In genomic region chr1:69370078-69370477, GRCm38 (mm10) we compare ENCODE assay signal across 15 mouse cellular contexts.
"Had no signal": no experiment of that assay in that cellular context is flagged by ENCODE, and none has a peak within 500 bp of the region (broad histone marks: within the 10 kb centered on the region; RNA-seq: fewer than 3 reads in every experiment).

No protein-coding gene starts in this region.

- H3K27me3 ChIP-seq: kidney, embryonic 15.5 days; limb, embryonic 15.5 days; liver, embryonic 13.5 days; neural tube, embryonic 12.5 days had no signal

- H3K4me1 ChIP-seq: kidney, embryonic 15.5 days; limb, embryonic 15.5 days; liver, embryonic 13.5 days; neural tube, embryonic 12.5 days had no signal

- H3K4me3 ChIP-seq: kidney, embryonic 15.5 days; limb, embryonic 15.5 days; liver, embryonic 13.5 days; myocyte; neural tube, embryonic 12.5 days had no signal

- H3K9me3 ChIP-seq: kidney, embryonic 15.5 days; limb, embryonic 15.5 days; liver, embryonic 13.5 days; neural tube, embryonic 12.5 days had no signal

- H3K27ac ChIP-seq: kidney, embryonic 15.5 days; limb, embryonic 15.5 days; liver, embryonic 13.5 days; neural tube, embryonic 12.5 days had no signal

- H3K9ac ChIP-seq: kidney, embryonic 15.5 days; limb, embryonic 15.5 days; liver, embryonic 13.5 days; neural tube, embryonic 12.5 days had no signal

- H3K4me2 ChIP-seq: kidney, embryonic 15.5 days; limb, embryonic 15.5 days; liver, embryonic 13.5 days; neural tube, embryonic 12.5 days had no signal

- DNase-seq: kidney, adult 2 months; kidney, postnatal 36 days; layer of hippocampus, adult 9-11 months; layer of hippocampus, postnatal 36 days; liver, embryonic 13.5 days; lung, adult 18-20 months; midbrain, embryonic 14.5 days; retina, postnatal 1 day; right cerebral cortex, postnatal 4 days; spleen, adult 18-20 months; thymus, postnatal 4 days had no signal

- H3K36me3 ChIP-seq: kidney, embryonic 15.5 days; limb, embryonic 15.5 days; liver, embryonic 13.5 days; neural tube, embryonic 12.5 days had no signal
